Mouse (Mus musculus) forebrain, postnatal 0 days (tissue): ENCODE measurements around the gene Tmcc2. TPM values are rescaled to one million over a fixed set of nuclear protein-coding genes. Genes with fewer than 3 reads are reported as not detected.

Source experiments
- ATAC-seq: fragments of 200-750 bp; cut with Nextera tagmentation; 2 replicates; pipeline ENCODE4 v1.8.0; 2017; ENCODE audit warnings: mild to moderate bottlenecking, moderate library complexity
- DNase-seq: peaks from one replicate; pipeline ENCODE4 v3.0.0-alpha.2; 2015
- H3K27ac ChIP-seq: fragments of 300-500 bp; sonication (generic); 2 replicates; pipeline ENCODE4 v1.5.1; 2014; ENCODE audit warnings: low read depth, mild to moderate bottlenecking, antibody characterized with exemption, low read length, moderate library complexity, mixed read lengths
- H3K27me3 ChIP-seq: fragments of 300-500 bp; sonication (generic); 2 replicates; pipeline ENCODE4 v1.6.1; 2014; ENCODE audit warnings: mild to moderate bottlenecking, low read length, mixed read lengths; ENCODE audit not compliant: insufficient read depth
- H3K36me3 ChIP-seq: fragments of 300-500 bp; sonication (generic); 2 replicates; pipeline ENCODE4 v1.6.1; 2014; ENCODE audit warnings: mild to moderate bottlenecking, moderate library complexity; ENCODE audit not compliant: insufficient read depth
- H3K4me1 ChIP-seq: fragments of 300-500 bp; sonication (generic); 2 replicates; pipeline ENCODE4 v1.6.1; 2014; ENCODE audit warnings: antibody characterized with exemption; ENCODE audit not compliant: insufficient read depth
- H3K4me2 ChIP-seq: fragments of 300-500 bp; sonication (generic); 2 replicates; pipeline ENCODE4 v1.6.1; 2014; ENCODE audit warnings: low read depth, mild to moderate bottlenecking, moderate library complexity
- H3K4me3 ChIP-seq: fragments of 300-500 bp; sonication (generic); 2 replicates; pipeline ENCODE4 v1.5.1; 2014; ENCODE audit warnings: low read depth, low read length, mixed read lengths
- H3K9ac ChIP-seq: fragments of 300-500 bp; sonication (generic); 2 replicates; pipeline ENCODE4 v1.6.1; 2014; ENCODE audit warnings: mild to moderate bottlenecking
- H3K9me3 ChIP-seq: fragments of 300-500 bp; sonication (generic); 2 replicates; pipeline ENCODE4 v1.6.1; 2016; ENCODE audit warnings: low read length
- CTCF ChIP-seq: sonication (generic); IDR thresholded peaks from 2 replicates; pipeline ENCODE4 v1.5.1; 2016; ENCODE audit warnings: antibody characterized with exemption, control low read depth, low read depth
- WGBS: fragments of 180-500 bp; shearing (Covaris S2); extraction: QIAGEN DNeasy Blood & Tissue Kit; methylation state at CpG from one replicate; pipeline ENCODE4 v1.1.7; 2014; 5-methylcytosine and 5-hydroxymethylcytosine counted together
- polyA plus RNA-seq: library from polyadenylated mRNA; unstranded; fragments of >200 nt; fragmentation: Nextera tagmentation; extraction: Ambion mirVana; gene quantifications from 2 replicates; pipeline ENCODE4 v1.2.1, GENCODE M21; 2015
- total RNA-seq: library from RNA; depleted of rRNA; stranded (reverse); fragments of >200 nt; gene quantifications from 2 replicates; pipeline ENCODE4 v1.2.3, GENCODE M21; 2014

Tmcc2 gene
- total and polyA plus RNA-seq, 2 experiments from 2014 or later: 41.9 to 104 TPM

GRCm38 (mm10) chr1:132322711-132323542 is 68.2 kb downstream of the Tmcc2 start:
- DNase-seq (peak; percentile 65), ATAC-seq (peak; percentile 80)
- no peak for TF ChIP-seq CTCF
- Histone ChIP-seq H3K4me2 (no peak overlapping the region), H3K4me3 (no peak overlapping the region), H3K36me3 (no peaks in the 10 kb centered on the region), H3K9ac (peak overlapping the region; percentile 31), H3K4me1 (peaks cover 37% of the 10 kb centered on the region), H3K27ac (peak overlapping the region; percentile 69), H3K27me3 (no peaks in the 10 kb centered on the region), H3K9me3 (no peaks in the 10 kb centered on the region)
- WGBS: 12% methylated on average over 13 of the region's 13 CpGs

GRCm38 (mm10) chr1:132321821-132322580 is 69.1 kb downstream of the Tmcc2 start:
- H3K4me2 ChIP-seq: no peak overlapping the region
- no peak for TF ChIP-seq CTCF
- H3K27me3 ChIP-seq: no peaks in the 10 kb centered on the region
- peak overlapping the region; percentile 69 for H3K27ac ChIP-seq
- H3K4me3 ChIP-seq: no peak overlapping the region
- no peak for DNase-seq
- WGBS: 31% methylated on average over 7 of the region's 7 CpGs
- H3K9me3 ChIP-seq: no peaks in the 10 kb centered on the region
- peaks cover 44% of the 10 kb centered on the region for H3K4me1 ChIP-seq
- no peaks in the 10 kb centered on the region for H3K36me3 ChIP-seq
- ATAC-seq: no peak
- peak overlapping the region; percentile 31 for H3K9ac ChIP-seq

- peak; percentile 52 for DNase-seq
- no peak overlapping the region; the same call in 1 of the 2 replicates for H3K4me2 ChIP-seq
- H3K27me3 ChIP-seq: no peaks in the 10 kb centered on the region
- no peak overlapping the region for H3K27ac ChIP-seq
- peaks cover 45% of the 10 kb centered on the region for H3K4me1 ChIP-seq
- no peaks in the 10 kb centered on the region for H3K36me3 ChIP-seq
- H3K9ac ChIP-seq: no peak overlapping the region; the same call in 1 of the 2 replicates
- no peak for TF ChIP-seq CTCF
- no peak for ATAC-seq
- 13% methylated on average over 5 of the region's 5 CpGs for WGBS
- H3K4me3 ChIP-seq: no peak overlapping the region
- no peaks in the 10 kb centered on the region for H3K9me3 ChIP-seq
Measured at GRCm38 (mm10) chr1:132319242-132319641, 71.8 kb downstream of the Tmcc2 start.

- no peaks in the 10 kb centered on the region for H3K36me3 ChIP-seq
- ATAC-seq: no peak
- H3K4me1 ChIP-seq: peaks cover 45% of the 10 kb centered on the region
Measured at GRCm38 (mm10) chr1:132317894-132318863, 72.9 kb downstream of the Tmcc2 start.

GRCm38 (mm10) chr1:132317413-132317812 is 73.7 kb downstream of the Tmcc2 start:
- no peak for ATAC-seq
- Histone ChIP-seq H3K4me2 (peak overlapping the region; percentile 98), H3K4me1 (peaks cover 38% of the 10 kb centered on the region), H3K4me3 (0 out of 2 replicates have a peak overlapping the region, but pooled peaks have one; percentile 3), H3K27me3 (no peaks in the 10 kb centered on the region), H3K27ac (no peak overlapping the region; the same call in 1 of the 2 replicates), H3K9me3 (no peaks in the 10 kb centered on the region), H3K9ac (no peak overlapping the region), H3K36me3 (no peaks in the 10 kb centered on the region)
- 16% methylated on average over 4 of the region's 4 CpGs for WGBS
- peak; percentile 38 for DNase-seq
- TF ChIP-seq CTCF: no peak

More at GRCm38 (mm10) chr1:132317894-132318863, 72.9 kb downstream of the Tmcc2 start:
- WGBS: 29% methylated on average over 8 of the region's 8 CpGs
- TF ChIP-seq CTCF: no peak
- Histone ChIP-seq H3K9me3 (no peaks in the 10 kb centered on the region), H3K9ac (no peak overlapping the region), H3K27me3 (no peaks in the 10 kb centered on the region), H3K4me3 (no peak overlapping the region), H3K27ac (no peak overlapping the region), H3K4me2 (peak overlapping the region; percentile 98)
- DNase-seq: no peak

GRCm38 (mm10) chr1:132316625-132316994 is 74.5 kb downstream of the Tmcc2 start:
- 13% methylated on average over 7 of the region's 7 CpGs for WGBS

More at GRCm38 (mm10) chr1:132316625-132316994, 74.5 kb downstream of the Tmcc2 start:
- Histone ChIP-seq H3K4me1 (peaks cover 31% of the 10 kb centered on the region), H3K36me3 (no peaks in the 10 kb centered on the region), H3K9me3 (no peaks in the 10 kb centered on the region), H3K4me3 (peak overlapping the region; percentile 63), H3K27ac (0 out of 2 replicates have a peak overlapping the region, but pooled peaks have one; percentile 64), H3K4me2 (peak overlapping the region; percentile 98), H3K27me3 (no peaks in the 10 kb centered on the region), H3K9ac (peak overlapping the region; percentile 66)
- TF ChIP-seq CTCF: no peak
- DNase-seq: no peak
- ATAC-seq: no peak
